Mouse (Mus musculus) urinary bladder, postnatal 14 days (tissue): ENCODE measurements at regions not wholly inside any gene's neighbourhood (a gene's known extent, or its start where the extent isn't known, plus 50 kb on each side); places are given as distances from the start of the nearest gene placed in this dataset.
A peak's percentile ranks its signal among the peaks of the same experiment; 100 is the strongest.

Experiments used
- DNase-seq: peaks from one replicate; pipeline ENCODE4 v3.0.0; 2021; ENCODE audit warnings: low spot score

- DNase-seq = no peak
These were observed 390.0 kb downstream of the Plk2 start for GRCm38 (mm10) chr13:110784822-110785221.

- no peak for DNase-seq
These were observed 403.5 kb downstream of the Plk2 start for GRCm38 (mm10) chr13:110798313-110798712.

DNA sequence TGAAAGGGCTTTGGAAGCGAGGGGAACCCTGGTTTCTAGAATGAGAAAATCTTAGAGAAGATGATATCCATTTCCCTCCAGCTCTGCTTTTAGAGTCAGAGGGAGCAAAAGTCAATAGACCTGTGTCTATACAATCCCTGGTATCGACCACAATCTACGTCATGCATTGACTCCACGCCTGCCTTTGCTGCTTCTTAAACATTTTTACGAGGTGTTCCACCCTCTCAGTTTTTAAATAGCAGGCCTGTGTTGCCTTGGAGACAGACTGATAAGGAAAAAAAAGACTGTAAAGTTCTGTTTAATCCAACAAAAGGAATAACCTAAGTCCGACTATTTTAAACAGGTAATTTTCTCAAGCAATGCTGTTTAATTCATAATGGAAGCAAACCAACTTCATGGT is 408.0 kb downstream of the Plk2 start:
- DNase-seq = no peak

DNA sequence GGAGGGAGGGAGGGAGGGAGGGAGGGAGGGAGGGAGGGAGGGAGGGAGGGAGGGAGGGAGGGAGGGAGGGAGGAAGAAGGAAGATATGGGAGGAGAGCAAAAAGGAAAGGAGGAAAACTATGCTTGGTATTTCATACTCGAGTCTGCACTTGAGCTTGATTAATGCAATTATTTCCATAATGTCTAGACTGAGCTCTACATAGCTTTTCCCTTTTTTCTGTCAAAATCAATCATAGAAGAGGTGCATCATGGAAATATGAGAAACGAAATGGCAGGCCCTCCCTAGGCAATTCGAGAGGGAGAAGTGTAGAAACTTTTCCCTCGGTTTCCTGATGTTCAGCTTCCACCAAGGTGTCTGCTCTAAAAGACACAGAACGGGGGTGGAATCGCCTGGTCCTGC is 417.6 kb downstream of the Plk2 start:
- DNase-seq = no peak

DNA sequence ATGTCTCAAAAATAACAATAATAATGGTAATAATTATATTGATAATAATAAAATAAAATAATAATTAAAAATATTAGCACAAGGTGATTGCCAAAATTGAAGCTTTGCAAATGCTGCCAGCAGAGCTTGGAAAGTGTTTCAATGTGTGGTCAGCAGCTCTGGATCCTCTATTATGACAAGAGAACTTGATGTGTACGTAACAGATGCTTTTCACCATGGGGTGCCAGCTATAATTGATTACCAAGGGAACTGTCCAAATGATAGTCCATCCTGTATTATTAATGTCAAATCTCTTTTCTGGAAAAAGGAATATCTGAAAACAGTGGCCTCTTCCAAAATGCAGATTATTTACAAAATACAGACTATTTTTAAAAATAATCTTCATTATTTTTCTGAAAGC is 419.2 kb downstream of the Plk2 start:
- DNase-seq = no peak

GRCm38 (mm10) chr13:110819301-110819862 is 424.5 kb downstream of the Plk2 start:
- no peak for DNase-seq

DNA sequence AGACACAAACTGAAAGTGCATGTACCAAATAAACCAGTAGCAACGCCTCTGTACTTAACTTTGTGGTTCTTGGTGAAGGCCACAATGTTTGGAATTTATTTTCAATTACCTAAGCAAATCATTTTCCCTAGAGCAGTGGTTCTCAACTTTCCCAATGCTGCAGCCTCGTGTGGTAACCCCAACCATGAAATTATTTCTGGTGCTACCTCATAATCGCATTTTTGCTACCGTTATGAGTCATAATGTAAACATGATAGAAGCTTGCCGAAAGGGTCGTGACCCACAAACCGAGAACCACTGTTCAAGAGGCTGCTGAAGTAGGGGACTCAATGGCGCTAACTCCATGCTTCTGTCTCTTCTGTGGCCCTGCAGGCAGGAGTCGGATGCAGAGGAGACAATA is 429.9 kb upstream of the Actbl2 start:
- no peak for DNase-seq

DNA sequence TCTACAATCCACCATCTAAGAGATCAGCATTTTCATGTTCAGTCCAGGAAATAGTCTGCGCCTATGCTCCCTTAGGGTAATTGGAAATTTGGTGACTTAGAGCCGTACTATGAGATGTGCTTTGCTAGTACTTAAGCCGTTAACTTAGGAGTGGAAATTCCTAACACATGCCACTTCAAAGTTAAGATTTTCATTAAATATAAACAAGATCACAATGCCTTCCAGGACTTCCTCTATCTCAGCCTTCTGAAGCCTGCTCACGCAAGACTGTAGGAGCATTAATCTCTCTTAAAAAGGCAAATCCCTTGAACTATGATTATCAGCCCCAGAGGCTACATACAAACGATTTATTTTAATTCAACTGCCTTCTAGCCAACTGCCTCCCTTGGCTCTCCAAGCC is 422.4 kb upstream of the Actbl2 start:
- no peak for DNase-seq

DNA sequence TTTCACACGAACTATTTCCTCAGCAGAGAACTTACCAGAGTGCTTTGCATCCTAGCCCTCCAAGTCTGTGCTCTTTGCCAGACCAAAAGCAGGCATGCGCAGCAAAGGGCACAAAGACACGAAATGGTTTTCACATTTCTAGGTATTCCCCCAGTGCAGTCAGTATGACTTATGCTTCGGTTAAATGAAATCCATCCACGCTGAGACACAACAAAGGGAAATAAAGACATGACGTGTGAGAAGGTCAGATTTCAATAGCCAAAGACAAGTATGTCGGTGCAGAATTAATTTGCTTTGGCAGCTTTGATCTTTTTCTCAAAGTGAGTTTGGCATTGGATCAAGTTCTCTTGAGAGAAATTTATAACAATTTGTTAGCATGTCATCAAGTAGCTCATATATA is 417.9 kb upstream of the Actbl2 start:
- DNase-seq = no peak

GRCm38 (mm10) chr13:110841949-110842348 is 412.9 kb upstream of the Actbl2 start:
- no peak for DNase-seq

- peak; percentile 10 for DNase-seq
These were observed 409.1 kb upstream of the Actbl2 start for GRCm38 (mm10) chr13:110845695-110846094.

DNA sequence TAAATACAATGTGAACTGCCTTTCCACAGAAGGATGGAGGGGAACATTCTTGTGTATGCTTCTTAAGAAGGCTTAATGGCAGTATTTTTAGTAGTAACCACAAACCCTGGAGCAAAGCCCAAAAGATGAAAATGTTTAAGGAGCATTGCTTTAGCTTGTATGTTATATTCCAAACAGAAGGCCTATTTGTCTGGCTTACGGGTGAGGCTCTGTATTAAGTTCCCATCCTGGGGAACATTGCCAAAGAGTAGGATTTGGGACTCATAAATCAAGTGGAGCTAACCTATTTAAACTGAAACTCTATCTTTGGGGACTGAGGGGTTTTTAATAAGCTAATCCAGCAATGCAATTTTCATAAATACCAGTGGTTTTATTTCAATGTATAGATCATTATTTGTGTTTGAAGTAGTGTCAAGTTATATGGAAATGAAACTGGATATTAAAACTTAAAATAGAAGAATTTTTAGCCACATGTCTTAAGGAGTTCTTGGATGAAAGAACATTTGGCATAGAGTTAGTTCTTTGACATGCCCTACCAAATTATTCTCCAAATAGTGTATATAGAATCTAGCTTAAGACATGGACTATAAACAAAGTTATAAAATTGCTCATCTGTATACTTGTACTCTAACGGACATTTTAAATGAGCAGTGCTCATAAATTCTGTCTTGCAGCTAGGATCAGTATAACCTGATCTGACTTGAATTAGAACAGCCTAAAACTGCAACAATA is 401.7 kb upstream of the Actbl2 start:
- no peak for DNase-seq

GRCm38 (mm10) chr13:110854213-110854612 is 400.6 kb upstream of the Actbl2 start:
- no peak for DNase-seq

DNA sequence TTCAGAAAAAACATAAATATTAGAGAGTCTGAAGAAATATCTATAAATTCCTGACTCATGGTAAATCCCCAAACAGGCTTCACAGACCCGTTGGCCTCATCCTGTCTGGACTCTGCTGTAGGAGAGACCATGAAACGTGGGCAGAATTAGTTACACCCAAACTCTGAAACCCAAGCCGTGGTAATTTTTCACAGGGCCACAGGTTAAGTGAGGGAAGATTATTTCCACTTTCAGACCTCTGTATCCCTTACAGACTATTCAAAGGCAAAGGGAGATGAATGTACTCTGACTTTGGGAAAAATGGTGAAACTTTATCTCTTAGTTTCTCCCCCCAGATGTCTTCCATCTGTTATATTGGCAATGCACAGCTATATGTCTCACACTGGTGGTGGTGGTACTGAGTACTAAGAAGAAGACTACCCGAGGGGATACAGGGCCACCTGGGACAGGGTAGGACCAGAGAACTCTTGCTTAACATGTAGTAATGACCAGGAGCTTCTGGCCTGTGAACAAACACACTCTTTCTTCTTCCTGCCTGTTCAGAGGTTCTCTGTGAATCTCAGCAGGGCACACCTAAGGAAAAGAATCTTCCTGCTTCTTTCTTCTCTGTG is 388.8 kb upstream of the Actbl2 start:
- no peak for DNase-seq

GRCm38 (mm10) chr13:110866713-110867112 is 388.1 kb upstream of the Actbl2 start:
- DNase-seq = no peak

DNA sequence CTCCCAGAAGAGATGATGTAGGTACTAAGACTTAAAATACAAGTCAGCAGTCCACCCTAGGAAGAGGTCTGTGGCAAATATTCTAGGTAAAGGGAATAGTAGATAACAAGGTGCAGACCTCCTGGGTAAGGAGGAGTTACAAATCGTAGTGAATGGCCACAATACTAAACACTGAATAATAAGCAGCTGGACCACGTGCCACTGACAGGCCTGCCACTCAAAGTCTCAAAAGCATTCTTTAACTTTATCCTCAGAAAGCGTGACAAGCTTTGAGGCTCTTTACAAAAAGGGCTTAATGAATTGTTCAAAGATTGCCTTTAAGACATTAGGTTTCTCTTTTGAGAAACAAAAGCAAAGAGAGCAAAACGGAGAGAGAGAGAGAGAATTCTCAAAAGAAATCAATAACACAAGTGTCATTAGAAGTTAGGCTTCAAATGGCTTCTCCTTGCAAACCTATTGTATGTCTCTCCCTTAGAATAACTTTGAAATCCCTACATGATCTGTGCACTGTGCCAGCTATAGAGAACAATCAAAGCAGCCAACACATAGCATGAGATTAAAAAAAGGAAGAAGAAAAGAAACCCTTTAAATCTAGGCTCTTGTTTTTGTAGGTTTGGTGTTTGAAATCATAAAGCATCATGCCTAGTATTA is 383.6 kb upstream of the Actbl2 start:
- DNase-seq = no peak

DNA sequence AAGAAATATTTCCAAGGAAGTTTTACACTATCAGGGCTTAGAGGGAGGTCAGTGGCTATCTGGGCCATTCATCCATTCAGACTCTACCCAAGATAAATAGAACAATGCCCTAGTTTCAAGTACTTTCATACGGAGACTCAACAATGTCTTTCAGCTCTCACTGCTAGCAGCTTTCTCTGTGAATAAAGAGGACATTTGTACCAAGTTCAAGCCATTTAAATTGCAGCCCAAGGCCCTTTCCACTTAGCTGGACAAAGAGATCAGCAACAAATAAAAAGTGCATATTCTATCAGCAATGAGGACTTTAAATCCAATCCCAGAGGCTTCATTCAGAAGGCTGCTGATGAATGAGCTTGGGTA is 383.1 kb upstream of the Actbl2 start:
- no peak for DNase-seq

DNA sequence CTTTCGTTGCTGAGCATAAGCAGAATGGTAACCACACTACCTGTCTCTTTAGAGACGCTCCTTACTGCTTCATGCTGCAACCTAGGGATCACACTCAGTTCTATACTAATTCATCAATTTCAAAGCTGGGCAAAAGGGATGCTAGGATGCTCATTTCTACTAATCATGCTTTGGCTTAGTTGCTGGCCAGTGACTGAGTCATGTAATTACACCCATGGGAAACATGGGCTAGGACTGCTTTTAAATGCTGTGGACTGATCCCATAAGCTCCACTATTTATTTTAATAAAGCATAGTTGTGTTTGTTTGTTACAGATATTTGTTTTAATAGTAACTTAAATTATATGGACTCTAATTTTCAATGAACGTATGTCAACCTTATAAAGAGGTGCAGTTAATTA is 373.2 kb upstream of the Actbl2 start:
- no peak for DNase-seq

- no peak for DNase-seq
These were observed 372.6 kb upstream of the Actbl2 start for GRCm38 (mm10) chr13:110882173-110882572.

DNA sequence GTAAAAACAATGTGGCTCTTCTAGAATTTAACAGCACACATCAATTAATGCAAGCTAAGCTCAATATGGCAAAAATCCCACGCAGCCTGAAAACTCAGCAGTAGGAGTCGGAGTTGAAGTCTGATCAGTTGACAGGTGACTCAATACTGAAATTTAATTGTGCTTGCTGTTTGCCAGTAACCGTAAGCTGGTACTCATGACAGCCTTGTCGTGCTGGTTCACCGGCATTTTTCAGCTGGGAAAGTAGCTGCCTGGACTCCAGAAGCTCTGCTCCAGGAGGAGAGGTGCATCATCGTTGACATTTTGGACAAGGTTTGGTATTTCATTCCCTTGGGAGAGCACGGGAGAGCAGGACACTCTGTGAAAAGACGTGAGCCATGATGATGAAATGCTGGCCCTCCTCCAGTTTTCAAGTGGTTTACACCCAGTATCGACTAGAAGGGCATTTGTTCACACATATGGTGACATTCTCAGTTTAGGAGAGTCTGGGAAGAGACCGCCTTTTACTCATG is 372.1 kb upstream of the Actbl2 start:
- DNase-seq = peak; percentile 4

GRCm38 (mm10) chr13:110893909-110894308 is 360.9 kb upstream of the Actbl2 start:
- no peak for DNase-seq

DNA sequence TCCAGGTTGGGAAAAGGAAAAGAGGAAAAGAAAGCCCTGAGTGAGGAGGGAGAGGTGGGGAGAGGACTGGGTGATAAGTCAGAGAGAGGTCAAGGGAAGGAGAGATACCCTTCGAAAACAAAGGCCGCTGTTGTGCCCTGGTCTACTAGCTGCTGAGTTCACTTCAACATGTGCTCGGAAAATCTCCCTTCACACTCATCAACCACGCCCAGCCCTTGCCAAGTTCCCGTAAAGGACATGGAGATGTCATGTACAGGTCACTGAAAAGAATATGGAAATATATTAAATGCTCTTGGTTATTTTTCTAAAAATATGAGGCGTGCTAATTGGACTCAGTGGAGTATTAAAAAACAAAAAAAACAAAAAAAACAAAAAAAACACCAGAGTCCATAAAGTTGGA is 359.5 kb upstream of the Actbl2 start:
- no peak for DNase-seq

- no peak for DNase-seq
These were observed 358.9 kb upstream of the Actbl2 start for GRCm38 (mm10) chr13:110895900-110896299.
